Mouse (Mus musculus) cerebellum, adult 2 months (tissue): ENCODE results near the gene Clip4.

ENCODE experiments used
- CTCF ChIP-seq: fragments of 200-500 bp; IDR thresholded peaks from 2 replicates; pipeline ENCODE4 v1.5.1; 2011; ENCODE audit warnings: low read depth, mild to moderate bottlenecking, control low read depth, low read length, moderate library complexity, borderline replicate concordance; ENCODE audit not compliant: insufficient read depth
- POLR2A ChIP-seq: fragments of 200-500 bp; IDR thresholded peaks from 2 replicates; pipeline ENCODE4 v1.6.1; 2011; ENCODE audit warnings: low read length, control low read depth, borderline replicate concordance; ENCODE audit not compliant: insufficient read depth

DNA sequence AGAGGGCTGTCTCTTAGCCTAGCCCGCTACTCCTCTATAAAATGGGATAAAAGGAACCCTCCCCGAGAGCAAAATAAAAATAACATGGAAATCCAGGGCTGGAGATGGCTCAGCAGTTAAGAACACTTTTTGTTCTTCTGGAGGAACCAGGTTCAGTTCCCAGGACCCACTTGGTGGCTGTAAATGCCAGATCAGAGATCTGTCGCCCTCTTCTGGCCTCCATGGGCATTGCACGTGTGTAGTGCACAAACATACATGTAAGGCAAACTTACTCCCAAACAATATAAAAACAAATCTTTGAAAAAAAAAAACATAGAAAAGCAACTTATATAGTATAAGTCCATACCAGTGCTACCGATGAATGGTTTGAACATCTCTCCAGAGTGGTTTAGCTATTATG is 104.7 kb downstream of the Clip4 start:
- peak; percentile 32; the same call in 1 of the 2 replicates for TF ChIP-seq CTCF
- TF ChIP-seq POLR2A, result no peak
